Mouse (Mus musculus): ENCODE results near the gene Vldlr.

Vldlr gene

DNA sequence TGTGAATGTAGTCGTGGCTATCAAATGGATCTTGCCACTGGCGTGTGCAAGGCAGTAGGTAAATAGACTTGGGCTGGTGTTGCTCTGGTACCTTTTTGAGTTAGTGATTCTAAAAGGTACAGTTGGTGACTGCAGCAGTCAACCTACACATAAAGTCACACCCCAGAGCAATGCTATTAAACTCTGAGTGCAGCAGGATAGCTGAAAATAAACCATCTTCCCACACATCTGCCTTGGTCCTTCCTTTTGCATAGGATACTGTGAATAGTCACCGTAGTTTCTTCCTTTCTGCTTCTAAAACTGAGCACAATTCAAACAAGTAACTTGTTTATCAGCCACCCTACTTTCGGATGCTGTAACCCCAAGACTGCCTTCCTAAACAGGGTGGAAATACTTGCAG, 23.6 kb downstream of the Vldlr start:
- no peak for DNase-seq

DNA sequence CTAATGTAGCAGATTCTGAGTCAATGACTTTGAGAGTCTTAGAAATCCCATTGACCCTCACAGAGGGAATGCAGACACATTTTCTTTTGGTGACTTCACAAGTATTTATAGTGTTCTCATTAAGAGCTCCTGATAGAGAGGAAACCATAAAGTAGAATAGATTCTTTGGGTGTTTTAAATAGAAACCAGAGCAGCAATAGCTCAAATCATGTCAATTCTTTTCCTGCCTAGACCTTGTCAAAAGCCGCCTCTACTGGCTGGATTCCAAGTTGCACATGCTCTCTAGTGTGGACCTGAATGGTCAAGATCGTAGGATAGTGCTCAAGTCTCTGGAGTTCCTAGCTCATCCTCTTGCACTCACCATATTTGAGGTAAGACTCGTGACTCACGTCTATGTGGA, 27.2 kb downstream of the Vldlr start:
- DNase-seq = no peak

DNA sequence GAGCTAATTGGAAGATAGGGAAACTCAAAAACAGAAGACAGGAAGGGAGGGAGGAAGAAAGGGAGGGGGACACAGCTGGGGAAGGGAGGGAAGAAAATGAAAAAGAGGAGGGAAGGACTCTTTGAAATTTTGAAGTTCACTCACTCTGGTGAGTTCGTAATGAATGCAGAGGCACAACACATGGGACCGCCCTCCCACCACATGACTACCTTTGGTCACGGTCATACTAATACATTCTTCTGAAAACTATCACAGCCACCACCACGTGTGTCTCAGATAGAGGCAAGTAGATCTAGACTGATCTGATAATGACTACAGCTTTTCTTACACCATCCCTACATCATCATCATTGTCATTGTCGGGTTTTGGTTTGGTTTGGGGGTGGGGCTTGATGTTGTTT, 38.5 kb downstream of the Vldlr start:
- no peak for DNase-seq

DNA sequence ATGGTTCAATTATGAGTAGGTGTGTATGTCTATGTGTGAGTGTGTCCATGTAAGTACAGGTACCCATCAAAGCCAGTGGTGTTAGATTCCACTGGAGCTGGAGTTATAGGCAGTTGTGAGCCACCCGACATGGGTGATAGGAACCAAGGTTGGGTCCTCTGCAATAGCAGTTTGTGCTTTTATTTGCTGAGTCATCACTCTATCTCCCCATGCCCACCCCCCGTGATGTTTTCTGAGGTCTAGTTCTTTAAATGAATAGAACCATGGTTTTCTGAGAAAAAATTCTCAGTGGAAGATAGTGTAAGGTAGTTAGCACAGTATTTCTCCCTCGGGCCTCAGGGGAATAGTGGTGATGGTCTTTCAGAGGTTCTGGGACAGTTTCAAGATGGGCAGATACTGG, 39.4 kb downstream of the Vldlr start:
- DNase-seq = no peak

DNA sequence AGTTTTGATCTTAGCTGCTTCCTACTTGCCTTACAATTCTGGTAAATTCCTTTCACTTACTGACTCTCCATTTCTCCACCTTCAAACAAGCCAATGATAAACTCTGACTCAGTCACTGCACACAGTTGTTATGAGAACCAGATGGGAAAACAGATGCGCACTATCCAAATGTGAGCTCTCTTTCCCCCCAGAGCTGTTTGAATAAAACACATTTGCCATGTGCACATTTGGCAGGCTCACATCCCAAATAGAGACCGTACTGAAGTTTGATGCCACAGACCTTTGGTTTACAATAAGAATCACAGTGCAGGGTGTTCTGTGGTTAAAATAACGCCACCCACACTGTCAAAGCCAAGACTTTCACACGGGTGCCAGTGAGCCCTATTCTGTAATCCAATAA, 43.8 kb downstream of the Vldlr start:
- no peak for DNase-seq

DNA sequence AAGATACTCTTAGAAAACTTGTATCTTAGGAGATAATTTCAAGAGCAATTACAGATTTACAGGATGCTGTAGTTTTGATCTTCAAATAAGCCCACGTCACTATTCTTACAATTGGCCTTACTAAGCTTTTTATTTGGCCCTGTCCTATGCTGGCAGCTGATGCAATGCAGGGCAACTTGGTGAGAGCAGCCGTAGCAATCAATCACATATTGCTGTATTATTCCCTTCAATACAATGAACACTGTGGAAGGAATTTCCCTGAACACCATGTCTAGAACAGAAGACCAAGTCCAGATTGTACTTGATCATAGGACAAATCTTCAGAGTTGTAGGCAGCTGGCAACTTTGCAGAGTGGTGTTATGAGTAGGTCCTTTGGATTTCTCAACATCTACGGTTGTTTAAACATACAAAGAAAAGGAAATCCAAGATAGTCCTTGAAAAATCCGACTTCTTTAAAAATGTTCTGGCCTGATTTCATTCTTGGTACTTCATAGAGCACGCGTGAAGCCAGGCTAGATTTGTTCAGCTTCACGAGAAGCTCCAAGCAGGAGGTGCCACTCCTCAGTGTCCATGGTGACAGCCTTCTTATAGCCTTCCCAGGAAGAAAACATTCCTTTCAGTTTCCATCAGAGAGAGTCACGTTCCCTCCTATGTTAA, 44.5 kb downstream of the Vldlr start:
- DNase-seq = no peak

DNA sequence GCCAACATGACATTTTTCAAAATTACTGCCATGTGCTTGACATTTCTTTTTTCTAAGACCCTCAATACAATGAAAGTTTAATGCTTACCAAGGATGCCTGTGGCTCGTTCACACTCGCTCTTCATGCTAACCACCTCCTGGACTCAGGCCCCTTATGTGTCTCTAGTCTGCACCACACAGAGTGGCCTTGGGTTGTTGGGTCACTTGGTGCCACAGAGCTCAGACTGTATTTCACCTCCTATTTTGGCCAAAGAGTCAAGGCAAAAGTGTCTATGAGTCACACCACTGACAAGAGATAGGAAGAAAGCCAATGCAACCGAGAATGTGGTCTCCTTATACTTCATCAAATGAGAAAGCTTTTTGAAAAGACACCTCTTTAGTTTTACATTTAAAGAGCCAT, 45.9 kb downstream of the Vldlr start:
- DNase-seq = no peak

DNA sequence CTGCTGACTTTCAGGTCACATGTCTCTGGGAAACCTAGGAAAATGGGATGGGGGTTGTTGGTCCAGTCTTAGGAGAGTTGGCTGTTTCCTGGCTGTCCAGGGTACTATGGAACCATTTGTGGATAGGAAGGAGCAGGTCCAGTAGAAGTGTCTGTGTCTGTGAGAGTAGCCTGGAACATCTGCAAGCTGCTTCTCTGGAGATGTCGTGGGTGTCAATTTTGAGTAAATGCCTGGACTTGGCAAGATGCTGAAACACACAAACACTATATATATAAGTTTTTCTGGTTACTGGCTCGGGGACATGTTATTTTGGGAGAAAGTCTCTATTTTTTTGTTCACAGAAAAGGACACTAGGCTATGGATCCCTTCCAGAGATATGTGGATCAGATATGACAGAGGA, 57.1 kb downstream of the Vldlr start:
- DNase-seq = no peak

DNA sequence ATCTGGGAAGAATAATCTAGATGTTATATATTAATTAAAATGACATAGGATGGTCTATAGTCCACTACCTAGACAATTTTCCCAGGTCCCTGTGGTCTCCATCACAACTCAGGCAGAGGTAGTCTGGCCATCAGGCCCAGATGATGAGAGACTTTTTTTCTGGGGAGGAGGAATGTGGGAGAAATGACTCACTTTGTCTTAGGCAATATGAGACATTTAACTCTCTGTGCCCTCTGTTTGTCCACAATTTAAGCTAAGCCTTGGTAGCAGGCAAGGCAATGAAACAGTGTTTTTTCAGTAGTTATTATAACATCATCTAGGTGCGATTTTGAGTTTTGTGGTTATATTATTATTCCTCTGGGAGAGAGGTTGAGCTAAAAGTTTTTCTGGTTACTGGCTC, 58.1 kb downstream of the Vldlr start:
- DNase-seq = no peak

DNA sequence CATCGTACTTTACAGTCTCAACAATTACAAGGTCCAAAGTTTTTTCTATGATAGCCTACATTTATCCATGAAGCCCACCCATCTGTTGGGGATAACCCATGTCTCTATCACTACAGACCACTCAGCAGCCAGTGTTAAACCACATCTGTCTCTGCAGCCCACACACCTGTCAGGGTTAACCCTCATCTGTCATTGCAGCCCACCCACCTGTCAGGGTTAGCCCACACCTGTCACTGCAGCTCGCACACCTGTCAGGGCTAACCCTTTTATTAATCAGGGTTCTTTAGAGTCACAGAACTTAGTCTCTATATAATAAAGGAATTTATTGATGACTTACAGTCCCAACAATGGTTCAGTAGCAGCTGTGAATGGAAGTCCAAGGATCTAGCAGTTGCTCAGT, 62.9 kb downstream of the Vldlr start:
- DNase-seq = no peak

All from spleen, adult 18-20 months (tissue).